Mouse (Mus musculus) thymus, postnatal 36 days (tissue): ENCODE data around the gene Ift43.

Experiments
- DNase-seq, 2 experiments: peaks; one replicate each; pipeline ENCODE4 v3.0.0; 2022; ENCODE audit warnings: mixed read lengths in 2 of 2

Ift43 gene

DNA sequence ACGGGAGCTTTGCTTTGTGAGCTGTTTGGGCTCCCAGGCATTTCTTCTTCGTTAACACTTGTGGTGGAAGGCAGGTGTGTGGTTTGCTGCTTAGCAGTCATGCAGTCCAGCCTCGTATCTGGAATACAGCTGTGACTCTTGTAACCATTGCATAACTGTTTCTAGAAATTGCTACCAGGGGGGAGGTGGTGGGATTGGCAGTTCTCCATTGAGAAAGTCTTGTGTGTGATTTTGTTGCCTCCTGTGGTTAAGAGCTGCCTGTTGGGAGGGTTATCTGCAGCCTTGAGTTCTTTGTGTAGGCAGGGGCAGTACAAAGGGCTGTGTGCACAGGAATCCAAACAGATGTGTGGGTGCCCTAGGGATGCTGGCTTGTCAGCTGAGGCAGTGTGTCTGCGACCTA, 53.4 kb downstream of the Ift43 start:
- DNase-seq: no peak

- DNase-seq: no peak
Measured at GRCm38 (mm10) chr12:86138696-86139095, 56.4 kb downstream of the Ift43 start.

GRCm38 (mm10) chr12:86142389-86142788, 60.0 kb downstream of the Ift43 start:
- DNase-seq: no peak

DNA sequence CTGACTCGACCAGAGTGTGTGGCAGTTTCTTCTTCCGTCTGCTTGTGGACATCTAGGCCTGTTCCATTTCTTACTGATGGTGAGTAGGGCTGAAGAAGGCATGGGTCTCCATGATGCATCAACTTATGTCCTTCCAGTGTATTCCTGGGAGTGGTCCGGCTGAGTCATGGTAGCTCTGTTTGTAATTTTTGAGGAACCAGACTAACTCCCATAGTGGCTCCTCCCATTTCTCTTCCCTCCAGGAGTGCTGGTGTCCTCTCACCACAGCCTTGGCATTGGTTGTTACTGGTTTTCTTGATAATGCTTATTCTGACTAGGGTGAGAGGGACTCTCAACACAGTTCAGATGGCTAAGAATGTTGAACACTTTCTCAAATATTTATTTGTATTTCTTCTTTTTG, 63.9 kb downstream of the Ift43 start:
- no peak for DNase-seq

GRCm38 (mm10) chr12:86148271-86148670, 65.9 kb downstream of the Ift43 start:
- DNase-seq: no peak

GRCm38 (mm10) chr12:86149087-86149486, 66.7 kb downstream of the Ift43 start:
- no peak for DNase-seq

DNA sequence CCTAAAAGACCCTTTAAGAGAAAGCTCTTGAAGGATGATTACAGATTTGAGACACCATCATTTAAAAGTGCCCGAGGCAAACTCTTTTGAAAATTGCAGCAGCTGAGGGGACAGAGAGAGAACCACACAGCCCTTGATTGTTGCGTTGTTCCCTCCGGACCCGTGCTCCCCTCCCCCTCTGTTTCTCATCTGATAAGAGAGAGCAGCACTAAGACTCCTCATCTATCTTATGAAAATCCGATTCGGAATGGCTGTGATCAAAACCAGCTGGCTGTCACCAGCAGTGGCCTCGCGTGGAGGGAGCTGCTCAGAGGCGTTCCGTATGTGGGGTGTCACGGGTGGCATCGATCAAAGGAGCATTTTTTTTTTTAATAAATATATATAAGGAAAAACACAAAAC, 69.6 kb downstream of the Ift43 start:
- no peak for DNase-seq

- no peak for DNase-seq
Measured at GRCm38 (mm10) chr12:86153213-86153957, 71.0 kb downstream of the Ift43 start.

DNA sequence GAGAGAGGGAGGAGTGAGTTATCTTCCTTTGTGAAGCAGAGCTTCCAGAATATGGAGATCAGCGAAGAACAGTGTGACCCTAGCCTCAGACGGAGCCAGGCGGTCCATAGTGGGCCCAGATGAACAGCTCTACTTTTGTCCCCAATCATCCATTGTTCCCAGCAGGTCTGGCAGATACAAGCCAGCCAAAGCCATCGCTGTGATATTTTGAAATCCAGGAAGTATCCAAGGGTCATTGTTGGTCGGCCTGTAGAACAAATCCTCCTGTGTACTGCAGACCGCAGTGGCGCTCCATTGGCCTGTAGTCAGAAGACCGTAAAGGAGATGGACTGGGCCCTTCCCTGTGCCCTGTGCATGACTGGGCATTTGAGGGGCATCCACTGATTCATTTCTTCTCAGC, 72.8 kb downstream of the Ift43 start:
- DNase-seq: no peak

- DNase-seq: no peak
Measured at GRCm38 (mm10) chr12:86157166-86157565, 74.8 kb downstream of the Ift43 start.

GRCm38 (mm10) chr12:86157894-86158444, 75.6 kb downstream of the Ift43 start:
- no peak for DNase-seq

DNA sequence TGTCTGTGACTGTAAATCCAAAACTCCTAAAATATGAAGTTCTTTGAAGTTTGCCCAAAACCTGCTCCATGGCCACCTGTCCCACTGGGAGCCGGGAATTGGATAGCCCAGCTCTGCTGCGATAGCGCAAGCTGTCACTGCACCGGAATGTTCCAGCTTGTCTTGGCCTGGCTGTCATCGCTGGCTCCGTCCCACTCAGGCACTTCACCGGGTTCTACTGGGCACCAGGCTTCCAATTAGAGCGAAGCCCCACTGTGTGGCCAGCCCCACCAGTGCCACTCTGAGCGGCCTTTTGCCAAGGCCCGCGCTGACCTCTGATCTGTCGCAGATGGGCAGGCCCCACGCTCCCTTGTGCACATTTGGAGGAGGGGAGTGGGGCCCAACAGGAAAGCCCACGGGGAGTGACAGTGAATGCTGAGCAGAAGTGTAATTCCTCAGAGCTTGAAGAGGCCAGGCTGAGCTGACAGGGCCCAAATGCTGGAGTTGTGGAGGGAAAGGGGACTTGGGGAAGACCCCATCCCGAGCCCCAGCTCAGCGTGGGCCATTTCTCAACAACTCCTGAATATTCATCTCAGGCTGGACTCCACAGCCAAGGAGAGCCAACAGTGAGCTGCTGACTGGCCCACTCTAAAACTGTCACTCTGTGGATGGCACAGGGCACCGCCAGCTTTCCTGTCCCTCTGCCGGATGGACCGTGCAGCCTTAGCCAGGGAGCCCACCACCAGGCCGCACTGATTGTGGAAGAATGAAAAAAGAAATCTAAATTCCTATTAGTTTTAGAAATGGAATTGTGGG, 76.5 kb downstream of the Ift43 start:
- DNase-seq: no peak

- no peak for DNase-seq
Measured at GRCm38 (mm10) chr12:86161436-86161835, 79.1 kb downstream of the Ift43 start.

- DNase-seq: no peak
Measured at GRCm38 (mm10) chr12:86161942-86162341, 79.6 kb downstream of the Ift43 start.

DNA sequence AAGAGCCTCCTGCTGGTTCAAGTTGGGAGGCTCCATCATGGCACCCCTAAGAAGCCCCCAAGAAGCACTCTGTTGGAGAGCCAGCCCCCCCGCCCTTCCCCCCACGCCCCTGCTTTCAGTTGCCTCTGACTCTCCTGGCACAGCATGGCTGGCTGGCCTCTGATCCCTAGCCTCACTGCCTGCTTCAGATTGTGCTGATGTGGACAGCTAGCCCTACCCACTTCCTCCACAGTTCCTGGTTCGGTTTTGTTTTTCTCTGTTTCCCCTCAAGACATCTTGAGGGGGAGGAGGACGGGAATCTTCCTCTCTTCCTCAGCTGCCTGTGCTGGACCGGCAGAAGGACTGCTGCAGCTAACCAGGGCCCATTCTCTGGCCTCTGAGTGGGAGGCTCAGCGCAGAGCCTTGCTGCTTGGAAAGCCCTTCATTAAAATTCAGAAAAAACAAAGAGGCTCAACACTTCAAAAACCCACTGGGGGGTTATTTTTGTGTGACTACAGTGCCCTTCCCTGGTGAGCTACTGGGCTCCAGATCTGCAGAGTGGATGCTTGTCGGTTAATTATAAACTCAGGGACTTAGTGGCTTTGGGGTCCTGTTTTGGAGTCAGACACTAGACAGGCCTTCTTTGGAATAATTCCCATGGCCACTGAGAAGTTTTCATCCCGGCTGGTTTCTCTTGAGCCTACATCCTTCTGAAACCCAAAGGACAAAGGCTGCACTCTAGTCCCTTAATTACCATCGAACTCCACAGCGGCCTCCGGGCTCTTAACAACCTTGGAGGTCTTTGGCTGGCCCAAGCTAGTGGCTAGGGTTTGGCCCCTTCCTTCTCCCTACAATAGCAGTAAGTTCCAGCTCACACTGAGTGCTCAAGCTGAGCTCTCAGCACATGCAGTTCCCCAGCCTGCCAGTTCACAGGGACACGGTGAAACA, 80.8 kb downstream of the Ift43 start:
- DNase-seq: no peak

- DNase-seq: no peak
Measured at GRCm38 (mm10) chr12:86166244-86166643, 83.9 kb downstream of the Ift43 start.

- DNase-seq: no peak
Measured at GRCm38 (mm10) chr12:86167075-86167474, 84.7 kb downstream of the Ift43 start.

- DNase-seq: no peak
Measured at GRCm38 (mm10) chr12:86168712-86169111, 86.4 kb downstream of the Ift43 start.

DNA sequence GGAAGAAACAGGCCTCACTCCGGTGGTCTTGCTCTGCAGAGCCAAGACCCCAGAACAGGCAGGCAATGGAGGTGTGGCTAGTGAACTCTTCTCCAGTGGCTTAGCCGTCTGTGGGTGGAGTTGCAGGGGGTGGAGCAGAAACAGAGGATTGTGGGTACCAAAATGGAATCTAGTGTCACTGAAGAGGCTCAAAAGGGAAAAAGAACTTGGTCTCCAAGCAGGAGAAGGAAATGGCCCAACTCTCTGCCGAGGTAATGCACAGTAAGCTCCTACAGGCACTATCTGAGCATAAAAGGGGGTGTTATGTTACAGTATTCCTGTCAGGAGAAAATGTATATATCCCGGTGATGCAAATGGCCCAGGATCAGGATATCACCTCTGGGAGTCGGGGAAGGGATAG, 86.9 kb downstream of the Ift43 start:
- no peak for DNase-seq

DNA sequence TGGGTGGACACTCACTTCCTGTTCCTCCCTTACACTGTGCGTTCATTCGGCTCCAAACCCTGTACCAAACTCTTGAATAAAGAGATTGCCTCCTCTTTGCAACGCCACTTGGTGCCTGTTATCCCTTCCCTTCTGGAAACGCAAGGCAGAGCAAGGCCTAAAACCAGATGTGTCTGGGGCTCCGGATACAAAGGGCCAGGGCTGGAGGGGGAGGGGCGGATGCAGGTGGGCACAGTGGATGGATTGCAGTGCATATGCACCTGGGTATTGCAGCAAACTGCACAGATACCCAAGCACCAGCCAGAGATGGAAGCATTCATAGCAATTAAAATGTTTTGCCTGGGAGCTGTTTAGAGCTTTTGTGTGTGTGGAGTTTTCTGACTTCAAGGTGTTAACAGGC, 91.0 kb downstream of the Ift43 start:
- no peak for DNase-seq

DNA sequence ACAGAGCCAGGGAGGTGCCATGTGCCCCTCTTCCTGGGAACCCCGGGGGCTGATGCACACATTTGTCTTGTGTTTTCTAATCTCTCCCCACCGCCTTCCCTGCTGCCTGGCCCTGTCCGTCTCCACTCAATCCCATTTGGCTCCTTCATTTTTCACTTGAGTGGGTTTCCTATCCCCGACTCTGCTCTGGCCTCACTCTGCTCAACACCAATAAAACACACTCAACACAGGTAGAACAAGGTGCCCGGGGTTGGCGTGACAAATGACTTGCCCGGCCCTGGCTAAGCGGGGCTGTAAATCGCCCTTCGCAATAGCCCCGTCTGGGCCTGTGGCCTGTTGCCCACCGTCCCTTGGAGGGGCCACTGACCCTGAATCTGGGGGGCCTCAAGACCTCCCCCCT, 92.0 kb downstream of the Ift43 start:
- DNase-seq: no peak

DNA sequence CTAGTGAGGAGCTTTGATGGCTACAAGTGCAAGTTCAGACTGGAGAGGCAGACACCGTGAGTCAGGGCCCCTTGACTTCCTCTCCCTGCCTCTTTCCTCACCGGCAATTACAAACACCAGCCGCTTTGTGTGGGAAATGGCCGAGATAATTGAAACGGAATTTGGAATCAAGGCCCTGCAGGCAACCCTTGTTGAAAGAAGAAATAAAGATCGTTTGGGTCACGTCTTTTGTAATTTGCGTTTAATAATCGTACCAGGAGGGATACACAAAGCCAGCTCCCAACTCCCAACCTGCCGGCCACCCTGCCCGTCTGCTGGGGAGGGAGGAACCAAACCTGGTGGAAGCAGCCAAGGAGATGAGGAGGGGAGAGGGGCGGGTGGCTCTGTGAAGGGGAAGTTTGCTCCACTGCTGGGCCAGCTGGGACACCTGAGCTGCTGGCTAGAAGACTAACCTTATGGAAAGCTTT, 93.2 kb downstream of the Ift43 start:
- no peak for DNase-seq
